Mouse (Mus musculus) layer of hippocampus, adult 18-20 months (tissue): ENCODE data around the gene Hist1h2ab. TPM values are rescaled to one million over a fixed set of nuclear protein-coding genes. Genes with fewer than 3 reads are reported as not detected.
"Not testable (repeated sequence)": the region's sequence is repeated elsewhere in the genome, so short reads cannot be mapped to it uniquely, and the experiment has no call there.

Experiments used
- DNase-seq, 2 experiments: peaks; one replicate each; pipeline ENCODE4 v3.0.0; 2022; ENCODE audit warnings: low spot score in 2 of 2
- long read RNA-seq: library from polyadenylated mRNA; stranded (forward); transcript quantifications from one replicate; pipeline ENCODE4 v2.0.0, GENCODE M21; 2021
- total RNA-seq, 2 experiments: library from RNA; stranded (reverse); gene quantifications; 2 replicates each; pipeline ENCODE4 v1.2.3; 2021

Gene Hist1h2ab
- total RNA-seq = 10 to 100 TPM; 28.1 to 35.2 TPM
- long read RNA-seq = 0 reads

DNA sequence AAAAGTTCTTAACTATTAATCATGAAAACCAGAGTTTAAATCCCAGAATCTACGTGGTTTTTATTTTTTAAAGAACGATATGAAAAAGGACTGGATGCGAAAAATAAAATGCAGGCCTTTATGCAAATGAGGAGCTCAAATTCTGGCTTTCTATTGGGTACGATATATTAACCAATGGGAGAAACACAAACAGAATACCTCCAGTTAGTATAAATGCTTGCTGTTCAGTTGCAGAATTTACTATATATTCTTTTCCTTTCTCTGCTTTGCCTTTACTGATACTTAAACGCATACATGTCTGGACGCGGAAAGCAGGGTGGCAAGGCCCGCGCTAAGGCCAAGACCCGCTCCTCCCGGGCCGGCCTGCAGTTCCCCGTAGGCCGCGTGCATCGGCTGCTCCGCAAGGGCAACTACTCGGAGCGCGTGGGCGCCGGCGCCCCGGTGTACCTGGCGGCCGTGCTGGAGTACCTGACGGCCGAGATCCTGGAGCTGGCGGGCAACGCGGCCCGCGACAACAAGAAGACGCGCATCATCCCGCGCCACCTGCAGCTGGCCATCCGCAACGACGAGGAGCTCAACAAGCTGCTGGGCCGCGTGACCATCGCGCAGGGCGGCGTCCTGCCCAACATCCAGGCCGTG is at the start of gene Hist1h2ab:
Hist1h2ab (plus strand) TSS at position 288 of the 639 bp plus-strand sequence.
- DNase-seq = peak in 1 of 2 experiments; percentile 60

DNA sequence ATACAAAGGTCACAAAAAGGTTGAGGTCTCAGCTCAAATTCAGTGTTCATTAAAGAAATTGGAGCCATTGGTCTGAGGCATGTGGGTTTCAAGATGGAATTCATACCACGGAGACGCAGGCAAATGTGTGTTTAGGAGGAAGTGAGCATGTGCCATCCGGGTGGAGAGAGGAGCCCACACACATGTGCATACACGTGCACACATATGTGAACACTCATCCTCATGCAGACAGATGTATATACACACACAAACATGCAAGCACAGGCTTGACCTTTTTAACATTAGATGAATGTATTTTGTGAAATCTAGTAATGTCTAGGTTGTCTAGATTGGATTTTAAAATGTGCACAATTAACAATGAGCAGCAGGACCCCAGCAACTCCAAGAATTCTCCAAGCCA is 48.7 kb upstream of the Hist1h2ab start:
- DNase-seq = no peak

DNA sequence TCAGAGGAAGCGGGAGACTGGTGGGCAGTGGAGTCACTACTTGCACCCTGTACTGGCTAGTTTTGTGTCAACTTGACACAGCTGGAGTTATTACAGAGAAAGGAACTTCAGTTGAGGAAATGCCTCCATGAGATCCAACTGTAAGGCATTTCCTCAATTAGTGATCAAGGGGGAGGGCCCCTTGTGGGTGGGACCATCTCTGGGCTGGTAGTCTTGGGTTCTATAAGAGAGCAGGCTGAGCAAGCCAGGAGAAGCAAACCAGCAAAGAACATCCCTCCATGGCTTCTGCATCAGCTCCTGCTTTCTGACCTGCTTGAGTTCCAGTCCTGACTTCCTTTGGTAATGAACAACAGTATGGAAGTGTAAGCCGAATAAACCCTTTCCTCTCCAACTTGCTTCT is 48.1 kb upstream of the Hist1h2ab start:
- DNase-seq = not testable (repeated sequence)

DNA sequence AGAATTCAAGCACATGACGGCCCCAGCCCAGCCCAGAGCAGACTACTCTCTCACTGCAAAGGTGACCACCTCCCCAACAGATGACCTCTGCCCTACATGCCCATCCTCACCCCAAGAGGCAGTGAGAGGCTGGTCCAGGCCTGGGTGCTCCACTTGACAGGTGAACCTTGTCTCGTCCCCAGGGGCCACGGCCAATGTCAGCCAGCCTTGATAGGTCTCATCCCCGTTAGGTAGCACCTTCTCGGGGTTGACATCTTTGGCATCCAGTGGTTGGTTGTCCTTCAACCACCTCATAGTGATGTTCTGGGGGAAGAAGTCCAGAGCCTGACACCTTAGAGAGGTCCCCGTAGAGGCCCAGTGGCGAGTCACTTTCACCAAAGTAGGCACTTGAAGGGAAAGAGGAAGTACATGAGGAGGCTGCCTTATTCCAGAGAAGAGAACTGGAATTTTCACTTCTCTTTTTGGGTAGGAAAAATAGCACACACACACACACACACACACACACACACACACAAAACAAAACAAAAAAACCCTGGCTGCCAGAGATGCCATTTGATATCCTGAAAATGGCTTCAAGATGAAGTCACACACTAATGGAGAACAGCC is 45.1 kb upstream of the Hist1h2ab start:
- DNase-seq = no peak

DNA sequence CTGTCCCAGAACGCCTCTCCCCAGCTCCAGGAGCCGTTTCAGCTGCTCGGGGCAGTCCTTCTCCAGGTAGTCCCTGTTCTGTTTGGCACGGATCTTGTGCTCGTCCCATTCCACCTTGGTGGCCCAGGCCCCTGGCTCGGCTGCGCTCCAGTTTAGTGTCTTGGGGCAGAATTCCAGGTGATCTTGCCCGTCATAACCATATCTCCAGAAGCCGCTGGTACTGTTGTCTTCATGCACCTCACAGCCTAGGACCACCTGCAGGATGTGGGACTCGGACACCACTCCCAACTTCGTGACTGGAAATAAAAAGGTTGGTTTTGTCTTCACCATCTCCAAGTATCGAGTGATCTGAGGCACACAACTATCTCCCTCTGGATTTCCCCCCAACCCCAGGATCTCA is 44.2 kb upstream of the Hist1h2ab start:
- no peak for DNase-seq

DNA sequence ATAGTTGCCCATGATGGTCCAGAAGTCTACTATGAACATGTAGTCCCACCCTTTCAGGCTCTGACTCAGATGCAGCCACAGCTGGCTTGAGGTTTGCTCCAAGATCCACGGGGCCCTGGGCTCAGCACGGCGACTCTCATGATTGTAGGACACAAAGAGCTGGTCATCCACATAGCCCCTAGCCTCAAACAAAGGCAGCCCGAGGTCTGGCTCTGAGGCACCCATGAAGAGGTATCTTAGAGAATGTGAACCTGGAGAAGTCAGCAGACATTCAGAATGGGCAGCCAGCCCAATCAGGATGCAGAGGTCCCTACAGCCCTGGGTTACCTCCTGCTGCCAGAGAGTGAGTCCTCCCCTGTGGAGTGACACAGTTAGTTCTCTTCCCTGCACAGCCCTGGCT is 42.9 kb upstream of the Hist1h2ab start:
- DNase-seq = no peak

DNA sequence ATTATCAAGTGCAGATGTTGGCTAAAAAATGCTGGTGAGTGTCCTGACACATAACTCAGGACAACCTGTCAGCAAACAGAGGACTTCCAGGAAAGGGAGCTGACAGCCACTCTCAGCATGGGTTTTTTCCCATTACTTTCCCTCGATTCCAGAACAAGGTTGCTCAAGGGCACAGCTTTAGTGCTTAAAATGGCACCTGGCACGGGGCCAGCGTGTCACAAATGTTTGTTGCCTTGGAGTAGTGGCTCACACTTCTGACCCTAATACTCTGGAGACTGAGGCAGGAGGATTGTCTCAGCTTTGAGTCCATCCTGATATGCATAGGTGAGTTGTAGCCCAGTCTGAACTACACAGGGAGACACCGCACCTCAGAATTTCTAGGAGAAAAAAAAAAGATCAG is 42.3 kb upstream of the Hist1h2ab start:
- no peak for DNase-seq

DNA sequence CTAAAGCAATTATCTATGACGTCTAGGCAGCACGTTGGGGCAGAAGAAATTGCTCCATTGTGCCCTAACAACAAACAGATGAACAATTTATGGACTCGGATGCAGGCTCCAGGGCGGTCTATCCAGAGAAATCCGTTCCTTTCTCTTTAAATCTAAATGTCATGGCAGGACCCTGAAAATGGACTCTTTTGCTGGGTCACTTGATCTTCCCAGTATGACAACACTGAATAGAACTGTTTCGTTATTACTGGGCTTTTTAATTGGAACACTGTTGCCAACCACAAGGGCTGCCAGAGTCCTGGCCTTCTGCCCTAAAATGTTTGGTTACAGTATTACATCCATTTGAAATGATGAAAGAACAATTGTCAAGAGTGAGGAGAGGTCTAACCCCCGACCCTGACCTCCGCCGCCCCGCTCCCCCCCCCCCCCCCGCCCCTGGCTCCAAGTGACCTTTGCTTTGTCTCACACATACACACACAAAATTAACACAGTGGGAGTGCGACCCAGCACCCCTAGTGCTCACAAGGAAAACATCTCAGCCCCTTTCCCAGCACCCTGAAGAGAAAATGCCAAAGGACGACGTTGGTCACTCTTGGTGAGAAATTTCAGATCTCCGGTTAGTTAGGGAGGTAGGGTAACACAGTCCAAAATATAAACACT is 41.1 kb upstream of the Hist1h2ab start:
- DNase-seq = no peak

DNA sequence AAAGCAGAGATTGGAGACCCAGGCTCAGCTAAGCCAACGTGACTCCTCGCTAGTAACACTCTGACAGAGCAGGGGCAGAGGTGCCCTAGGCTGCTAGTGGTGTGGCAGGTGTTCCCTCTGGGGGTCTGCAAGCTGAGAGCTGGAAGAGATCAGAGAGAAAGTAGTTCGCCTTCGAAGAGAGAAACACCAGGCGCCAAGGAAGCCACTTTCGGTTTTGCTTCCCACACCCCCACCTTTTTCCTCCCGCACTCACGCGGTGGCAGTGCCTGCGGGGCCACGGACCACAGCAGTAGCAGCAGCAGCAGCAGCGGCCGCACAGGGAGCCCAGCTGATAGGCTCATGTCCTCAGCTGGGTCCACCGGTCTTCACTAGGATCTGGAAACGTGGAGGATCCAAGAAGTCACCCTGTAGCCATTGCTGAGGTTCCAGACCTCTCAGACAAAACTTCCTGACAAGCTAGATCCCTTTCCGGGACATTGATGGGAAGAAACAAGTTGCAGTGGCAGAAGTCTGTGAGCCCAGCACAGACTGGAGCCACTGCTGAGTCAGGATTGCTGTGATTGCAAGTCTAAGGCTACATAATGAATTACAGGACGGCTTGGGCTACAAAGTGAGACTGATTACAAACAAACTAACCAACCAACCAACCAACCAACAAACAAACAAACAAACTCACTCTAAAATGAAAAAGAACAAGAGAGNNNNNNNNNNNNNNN is 40.4 kb upstream of the Hist1h2ab start, which contains the start of gene Hfe:
Hfe (minus strand) TSS at position 481 of the 716 bp plus-strand sequence.
- DNase-seq = no peak

DNA sequence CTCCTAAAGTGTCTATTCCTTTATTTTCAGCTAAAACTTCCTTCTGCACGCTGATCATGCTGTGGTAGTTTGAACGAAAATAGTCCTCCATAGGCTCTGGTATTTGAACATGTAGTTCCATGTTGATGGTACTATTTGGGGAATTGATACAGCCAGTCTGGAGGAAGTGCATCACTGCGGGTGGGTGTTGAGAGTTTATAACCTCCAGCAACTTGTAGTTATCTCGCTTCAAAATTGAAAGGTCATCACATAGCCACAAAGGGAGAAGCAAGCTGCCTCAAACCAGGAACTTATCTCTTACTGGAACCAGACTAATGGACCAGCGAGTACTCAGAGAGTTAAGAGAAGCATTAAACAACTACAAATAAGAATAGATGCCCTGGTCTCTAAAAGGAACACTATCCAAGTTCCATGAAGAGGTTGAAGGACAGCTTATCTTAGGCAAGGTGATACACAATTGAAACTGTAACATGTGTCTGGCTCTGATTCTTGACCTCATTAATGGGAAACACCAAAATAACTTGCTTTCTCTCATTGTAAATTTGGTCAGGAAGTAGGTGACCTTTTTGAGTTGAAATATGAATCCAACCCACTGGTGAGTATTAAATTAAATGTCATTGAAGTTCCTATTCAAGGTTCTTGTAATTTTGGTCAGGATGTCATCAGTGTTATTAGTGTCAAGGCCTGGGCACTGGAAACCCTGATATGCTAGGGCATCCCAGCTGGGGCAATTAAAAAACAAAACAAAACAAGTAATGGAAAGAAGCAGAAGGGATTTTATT is 34.5 kb upstream of the Hist1h2ab start:
- DNase-seq = no peak

DNA sequence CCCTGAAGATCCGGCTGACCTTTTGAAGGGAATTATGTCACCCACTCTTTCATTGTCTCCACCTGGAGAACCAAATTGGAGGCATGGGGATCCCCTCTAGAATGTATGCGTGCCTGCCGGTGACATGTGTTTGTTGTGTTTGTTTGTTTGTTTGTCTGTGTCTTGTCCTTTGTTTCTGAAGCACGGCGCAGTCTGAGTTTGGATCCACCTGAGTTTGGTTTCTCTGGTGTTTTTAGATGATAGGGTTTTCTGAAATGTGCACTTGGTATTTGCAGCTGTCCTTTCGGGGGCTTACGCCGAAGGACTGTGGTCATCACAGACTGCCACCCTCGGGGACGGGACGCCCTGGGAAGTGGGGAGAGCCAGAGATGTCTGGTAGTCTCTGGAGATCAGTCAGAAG is 33.8 kb upstream of the Hist1h2ab start:
- DNase-seq = no peak

DNA sequence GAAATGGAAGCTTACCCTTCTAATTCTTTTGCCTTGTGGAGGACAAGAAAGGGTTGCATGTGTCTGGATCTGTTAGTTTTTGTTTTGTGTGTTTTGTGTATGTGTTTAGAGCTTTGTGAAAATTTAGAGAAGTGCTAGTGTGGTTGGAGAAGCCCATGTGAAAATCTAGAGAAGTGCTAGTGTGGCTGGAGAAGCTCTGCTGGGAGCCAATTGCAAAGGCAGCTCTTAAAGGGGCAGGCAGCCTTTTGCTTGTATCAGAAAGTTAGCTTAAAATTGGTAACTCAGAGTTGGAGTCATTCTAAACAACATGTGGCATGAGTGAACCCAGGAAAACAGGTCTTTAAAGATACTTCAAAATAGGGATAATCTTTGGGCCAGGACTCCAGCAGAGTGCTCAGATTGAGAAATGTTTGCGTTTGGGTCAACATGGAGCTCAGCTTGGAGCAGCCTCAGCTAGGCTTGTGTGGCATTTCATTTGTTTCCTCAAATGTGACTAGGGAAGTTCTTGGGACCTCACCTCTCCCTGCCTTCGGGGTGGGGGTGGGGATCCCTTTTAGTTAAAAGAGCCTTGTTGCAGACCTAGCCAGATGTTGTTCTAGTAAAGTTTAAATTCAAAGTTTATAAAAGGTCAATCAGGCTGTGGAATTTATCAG is 33.2 kb upstream of the Hist1h2ab start:
- not testable (repeated sequence) for DNase-seq

DNA sequence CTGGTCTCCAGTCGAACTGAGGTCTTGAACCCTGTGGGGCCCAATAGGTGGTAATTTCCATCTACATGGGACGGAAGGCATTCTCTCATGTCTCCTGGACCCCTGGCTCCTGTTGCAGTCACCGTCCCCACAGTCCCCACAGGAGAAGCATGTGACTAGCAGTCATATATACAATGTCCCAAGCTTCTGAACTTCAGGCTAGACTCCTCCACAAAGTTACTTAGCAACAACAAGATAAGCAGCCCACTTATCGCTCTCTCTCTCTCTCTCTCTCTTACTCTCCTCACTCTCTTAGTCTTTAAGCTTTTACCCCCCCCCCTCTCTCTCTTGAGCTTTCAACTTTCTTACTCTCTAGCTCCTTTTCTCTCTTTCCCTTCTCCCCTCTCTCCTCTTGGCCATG is 26.7 kb upstream of the Hist1h2ab start:
- no peak for DNase-seq

DNA sequence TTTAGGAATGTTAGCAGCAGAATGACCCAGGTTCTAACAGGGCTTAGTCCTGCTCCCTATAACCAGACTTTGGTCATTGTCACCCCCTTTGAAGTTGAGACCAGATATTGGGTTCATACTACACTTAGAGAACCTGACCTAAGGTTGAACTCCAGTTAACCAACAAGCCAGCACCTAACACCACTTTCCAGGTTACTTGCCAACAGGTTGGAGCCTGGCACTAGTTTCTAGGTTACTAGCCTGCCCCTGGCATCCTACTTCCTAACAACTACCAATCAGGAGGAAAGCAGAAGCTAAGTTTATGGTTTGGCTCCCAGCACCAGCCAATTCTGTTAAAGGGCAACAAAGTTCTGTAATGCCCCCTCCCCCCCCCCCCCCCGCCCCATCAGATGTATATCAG is 25.7 kb upstream of the Hist1h2ab start:
- no peak for DNase-seq

DNA sequence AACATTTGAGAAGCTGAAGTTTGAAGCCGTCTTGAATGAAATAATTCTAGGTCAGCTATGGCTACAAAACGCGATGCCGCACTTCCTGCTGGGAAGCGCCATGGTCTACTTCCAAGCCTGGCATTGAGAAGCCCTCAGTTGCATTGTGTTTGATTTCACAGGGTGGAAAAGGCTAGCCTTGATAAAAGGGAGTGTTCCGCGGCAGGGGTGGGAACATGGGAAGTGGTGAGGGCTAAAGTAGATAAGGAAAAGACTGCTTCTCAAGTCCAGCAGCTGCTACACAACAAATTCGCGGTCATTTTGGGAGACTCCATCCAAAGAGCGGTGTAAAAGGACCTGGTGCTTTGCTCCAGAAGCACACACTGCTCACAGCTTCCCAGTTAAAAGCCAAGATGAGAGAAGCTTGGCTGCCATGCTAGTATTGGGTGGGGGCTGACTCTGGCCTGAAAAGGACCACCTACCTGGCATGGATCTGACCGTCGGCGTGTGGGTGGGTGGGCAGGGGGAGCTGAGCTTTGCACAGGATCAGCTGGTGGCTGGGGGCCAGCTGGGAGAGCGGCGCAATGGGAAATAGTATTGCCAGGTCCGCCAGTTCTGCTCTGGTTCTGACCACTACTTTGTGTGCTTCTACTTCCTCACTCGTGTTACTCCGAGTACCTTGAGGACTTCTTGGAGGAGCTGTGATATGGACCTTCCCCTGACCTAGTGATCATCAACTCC is 22.3 kb upstream of the Hist1h2ab start:
- DNase-seq = no peak

DNA sequence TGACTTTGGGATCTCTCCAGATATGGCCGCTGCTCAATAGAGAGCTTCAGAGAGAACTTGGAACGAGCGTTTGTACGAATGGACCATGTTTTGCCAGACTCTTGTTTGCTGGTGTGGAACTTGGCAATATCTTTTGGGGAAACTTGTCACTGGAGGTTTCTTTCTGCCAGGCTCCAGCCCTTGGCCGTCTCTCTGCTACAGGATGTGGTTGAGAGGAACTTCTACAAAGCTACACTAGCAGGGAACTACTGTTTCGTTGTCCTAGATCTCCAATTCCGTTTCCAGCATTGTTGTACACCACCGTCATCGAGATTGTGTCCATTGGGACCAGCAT is 21.8 kb upstream of the Hist1h2ab start:
- no peak for DNase-seq

DNA sequence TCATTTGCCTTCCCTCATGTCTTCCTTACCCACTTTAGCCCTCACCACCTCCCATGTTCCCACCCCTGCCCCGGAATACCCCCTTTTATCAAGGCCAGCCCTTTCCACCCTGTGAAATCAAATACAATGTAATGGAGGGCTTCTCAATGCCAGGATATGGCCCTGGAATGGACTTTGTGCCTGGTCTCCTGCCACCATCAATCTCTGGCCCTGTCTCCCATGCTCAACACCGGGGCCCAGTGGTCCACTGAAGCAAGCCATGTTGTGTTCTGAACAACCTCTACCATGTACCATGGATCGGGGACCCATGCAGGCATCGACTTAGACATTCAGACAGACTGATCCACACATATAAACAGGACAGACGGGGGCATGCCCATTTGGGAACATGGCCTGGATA is 21.2 kb upstream of the Hist1h2ab start:
- no peak for DNase-seq

DNA sequence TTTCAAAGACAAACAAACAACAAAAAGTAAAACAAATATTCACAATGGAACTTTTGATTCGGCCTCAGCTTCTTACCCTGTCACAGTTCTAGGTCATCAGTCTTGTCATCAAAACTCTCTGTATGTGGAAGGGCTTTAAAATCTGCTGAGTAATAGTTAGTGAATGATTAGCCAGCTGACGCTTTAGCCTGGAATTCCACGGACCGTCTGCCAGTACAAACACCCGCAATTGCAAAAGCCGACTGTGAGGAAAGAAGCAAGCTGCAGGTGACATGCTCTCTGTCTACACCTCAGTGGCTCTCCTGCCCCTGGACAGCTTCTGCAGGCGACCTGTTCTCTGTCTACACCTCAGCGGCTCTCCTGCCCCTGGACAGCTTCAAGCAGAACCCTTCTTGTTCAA is 20.4 kb upstream of the Hist1h2ab start:
- no peak for DNase-seq

DNA sequence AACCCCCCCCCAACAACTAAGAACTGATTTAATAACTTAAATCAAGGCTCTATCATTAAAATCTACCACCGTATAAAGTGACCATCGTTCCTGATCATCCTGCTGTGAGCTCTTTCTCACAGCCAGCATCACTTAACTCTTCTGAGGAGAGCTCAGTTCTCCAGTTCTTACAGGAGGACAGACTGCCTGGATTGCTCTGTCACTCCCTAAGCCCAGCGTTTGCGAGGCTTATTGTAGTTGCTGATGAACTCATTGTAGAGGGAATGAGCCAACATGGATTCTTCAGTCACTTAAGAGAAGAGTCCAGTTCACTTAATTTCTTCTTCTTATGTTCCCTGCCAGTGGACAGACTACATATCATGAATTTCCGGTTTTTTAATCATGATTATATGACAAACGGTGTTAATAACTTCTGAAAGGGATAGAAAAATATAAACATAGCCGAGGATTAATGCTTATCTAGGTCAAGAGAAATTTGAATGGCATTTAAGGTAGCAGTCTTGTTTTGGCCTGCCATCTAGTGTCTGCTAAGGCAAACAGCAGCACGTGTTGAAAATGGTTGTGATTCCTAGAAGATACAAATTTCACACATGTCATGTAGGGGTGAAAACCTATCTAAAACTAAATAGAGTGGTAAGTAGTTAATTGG is 18.6 kb upstream of the Hist1h2ab start:
- peak in 1 of 2 experiments; percentile 66 for DNase-seq

DNA sequence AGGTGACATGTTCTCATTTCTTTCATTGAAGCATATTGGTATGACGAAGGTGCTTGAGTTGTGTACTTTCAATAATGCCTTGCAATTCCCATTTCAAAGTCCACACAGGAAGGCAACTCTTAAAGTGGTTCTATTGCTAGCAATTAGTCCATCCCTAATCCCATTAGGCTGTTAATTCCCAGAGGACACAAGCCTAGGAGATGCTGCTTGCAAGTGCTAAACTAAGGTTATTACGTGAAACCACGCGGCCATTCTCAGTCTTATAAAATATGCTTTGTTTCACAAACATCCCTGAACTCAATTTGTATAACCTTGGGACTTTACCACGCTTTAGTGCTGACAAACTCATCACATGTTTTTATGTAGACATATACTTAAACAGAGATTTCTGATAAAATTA is 13.8 kb upstream of the Hist1h2ab start:
- no peak for DNase-seq
